Mouse (Mus musculus): ENCODE measurements around the gene Adamts14. TPM values are rescaled to one million over a fixed set of nuclear protein-coding genes. Genes with fewer than 3 reads are reported as not detected.
A peak's percentile ranks its signal among the peaks of the same experiment; 100 is the strongest.

The Adamts14 gene
- polyA plus RNA-seq, 1 experiment from 2014 or later, result 0.74 TPM

- 84% methylated on average over 9 of the region's 9 CpGs for WGBS
- Histone ChIP-seq H3K27me3 (ENCODE audit: insufficient read depth, poor library complexity, severe bottlenecking) (peaks cover 15% of the 10 kb centered on the region), H3K9me3 (no peaks in the 10 kb centered on the region)
These were observed 78.6 kb downstream of the Adamts14 start for GRCm38 (mm10) chr10:61194611-61195010.

GRCm38 (mm10) chr10:61188010-61188409, 85.2 kb downstream of the Adamts14 start:
- H3K4me3 ChIP-seq, result no peak overlapping the region
- H3K36me3 ChIP-seq, result no peaks in the 10 kb centered on the region
- DNase-seq (ENCODE audit: low spot score), result no peak
- H3K4me1 ChIP-seq, result peaks cover 10% of the 10 kb centered on the region; the same call in 1 of the 2 replicates
- H3K27me3 ChIP-seq (ENCODE audit: insufficient read depth, poor library complexity, severe bottlenecking), result peaks cover 46% of the 10 kb centered on the region
- no peak overlapping the region for H3K27ac ChIP-seq
- H3K9me3 ChIP-seq, result no peaks in the 10 kb centered on the region
- 67% methylated on average over 3 of the region's 3 CpGs for WGBS

More at GRCm38 (mm10) chr10:61194611-61195010, 78.6 kb downstream of the Adamts14 start:
- no peak for DNase-seq (ENCODE audit: low spot score)
- H3K4me1 ChIP-seq, result 0 out of 2 replicates have a peak, but pooled peaks cover under 1% of the 10 kb centered on the region
- H3K27ac ChIP-seq, result no peak overlapping the region
- no peaks in the 10 kb centered on the region for H3K36me3 ChIP-seq
- no peak overlapping the region for H3K4me3 ChIP-seq

- no peaks in the 10 kb centered on the region for H3K36me3 ChIP-seq
- H3K27ac ChIP-seq, result no peak overlapping the region
- peaks cover 10% of the 10 kb centered on the region; the same call in 1 of the 2 replicates for H3K4me1 ChIP-seq
- H3K9me3 ChIP-seq, result no peaks in the 10 kb centered on the region
- peaks cover 55% of the 10 kb centered on the region for H3K27me3 ChIP-seq (ENCODE audit: insufficient read depth, poor library complexity, severe bottlenecking)
- DNase-seq (ENCODE audit: low spot score), result no peak
- WGBS, result 75% methylated on average over 3 of the region's 3 CpGs
- no peak overlapping the region for H3K4me3 ChIP-seq
These were observed 86.2 kb downstream of the Adamts14 start for GRCm38 (mm10) chr10:61187001-61187400.

GRCm38 (mm10) chr10:61179927-61180326, 93.3 kb downstream of the Adamts14 start:
- H3K36me3 ChIP-seq, result no peaks in the 10 kb centered on the region
- peaks cover 10% of the 10 kb centered on the region for H3K4me1 ChIP-seq
- 68% methylated on average over 6 of the region's 6 CpGs for WGBS
- DNase-seq (ENCODE audit: low spot score), result no peak
- no peaks in the 10 kb centered on the region for H3K9me3 ChIP-seq
- H3K4me3 ChIP-seq, result no peak overlapping the region
- H3K27ac ChIP-seq, result no peak overlapping the region
- peaks cover 82% of the 10 kb centered on the region for H3K27me3 ChIP-seq (ENCODE audit: insufficient read depth, poor library complexity, severe bottlenecking)

GRCm38 (mm10) chr10:61178687-61179086, 94.6 kb downstream of the Adamts14 start:
- no peaks in the 10 kb centered on the region for H3K36me3 ChIP-seq
- no peak for DNase-seq (ENCODE audit: low spot score)
- WGBS, result 82% methylated on average over 8 of the region's 8 CpGs
- H3K4me3 ChIP-seq, result no peak overlapping the region
- H3K9me3 ChIP-seq, result no peaks in the 10 kb centered on the region
- peaks cover 10% of the 10 kb centered on the region for H3K4me1 ChIP-seq
- no peak overlapping the region for H3K27ac ChIP-seq
- H3K27me3 ChIP-seq (ENCODE audit: insufficient read depth, poor library complexity, severe bottlenecking), result peaks cover 82% of the 10 kb centered on the region

GRCm38 (mm10) chr10:61177751-61178150, 95.5 kb downstream of the Adamts14 start:
- Histone ChIP-seq H3K27ac (no peak overlapping the region), H3K4me3 (no peak overlapping the region), H3K9me3 (no peaks in the 10 kb centered on the region), H3K36me3 (no peaks in the 10 kb centered on the region), H3K4me1 (peaks cover 10% of the 10 kb centered on the region), H3K27me3 (ENCODE audit: insufficient read depth, poor library complexity, severe bottlenecking) (peaks cover 77% of the 10 kb centered on the region)
- WGBS, result 78% methylated on average over 4 of the region's 4 CpGs
- DNase-seq (ENCODE audit: low spot score), result no peak

- DNase-seq (ENCODE audit: low spot score), result no peak
- Histone ChIP-seq H3K36me3 (no peaks in the 10 kb centered on the region), H3K4me1 (peaks cover 10% of the 10 kb centered on the region), H3K27me3 (ENCODE audit: insufficient read depth, poor library complexity, severe bottlenecking) (peaks cover 71% of the 10 kb centered on the region), H3K9me3 (no peaks in the 10 kb centered on the region), H3K27ac (no peak overlapping the region), H3K4me3 (peak overlapping the region; percentile 43)
- WGBS, result 47% methylated on average over 7 of the region's 7 CpGs
These were observed 96.9 kb downstream of the Adamts14 start for GRCm38 (mm10) chr10:61176221-61176790.

- no peak overlapping the region for H3K27ac ChIP-seq
- WGBS, result 13% methylated on average over 24 of the region's 24 CpGs
- DNase-seq (ENCODE audit: low spot score), result no peak
- no peaks in the 10 kb centered on the region for H3K9me3 ChIP-seq
- peaks cover 66% of the 10 kb centered on the region for H3K27me3 ChIP-seq (ENCODE audit: insufficient read depth, poor library complexity, severe bottlenecking)
- peaks cover 10% of the 10 kb centered on the region for H3K4me1 ChIP-seq
- H3K36me3 ChIP-seq, result no peaks in the 10 kb centered on the region
- H3K4me3 ChIP-seq, result peak overlapping the region; percentile 43
These were observed 97.6 kb downstream of the Adamts14 start for GRCm38 (mm10) chr10:61175442-61176204.

- no peak for DNase-seq (ENCODE audit: low spot score)
- Histone ChIP-seq H3K36me3 (no peaks in the 10 kb centered on the region), H3K27ac (no peak overlapping the region), H3K9me3 (no peaks in the 10 kb centered on the region), H3K4me1 (peaks cover 10% of the 10 kb centered on the region), H3K4me3 (no peak overlapping the region), H3K27me3 (ENCODE audit: insufficient read depth, poor library complexity, severe bottlenecking) (peaks cover 62% of the 10 kb centered on the region)
- 41% methylated on average over 13 of the region's 13 CpGs for WGBS
These were observed 98.4 kb downstream of the Adamts14 start for GRCm38 (mm10) chr10:61174711-61175441.

GRCm38 (mm10) chr10:61172496-61172895, 100.7 kb downstream of the Adamts14 start:
- Histone ChIP-seq H3K36me3 (no peaks in the 10 kb centered on the region), H3K9me3 (no peaks in the 10 kb centered on the region), H3K4me1 (peaks cover 10% of the 10 kb centered on the region), H3K27me3 (ENCODE audit: insufficient read depth, poor library complexity, severe bottlenecking) (peaks cover 44% of the 10 kb centered on the region), H3K4me3 (no peak overlapping the region), H3K27ac (no peak overlapping the region)
- DNase-seq (ENCODE audit: low spot score), result no peak
- WGBS, result 70% methylated on average over 4 of the region's 4 CpGs

- H3K36me3 ChIP-seq, result no peaks in the 10 kb centered on the region
- H3K27me3 ChIP-seq (ENCODE audit: insufficient read depth, poor library complexity, severe bottlenecking), result peaks cover 38% of the 10 kb centered on the region
- no peak within 1 kb of the TSS for H3K27ac ChIP-seq
- DNase-seq (ENCODE audit: low spot score), result no peak
- peaks cover 10% of the 10 kb centered on the region for H3K4me1 ChIP-seq
- 37% methylated on average over 3 of the region's 3 CpGs for WGBS
- no peaks in the 10 kb centered on the region for H3K9me3 ChIP-seq
- H3K4me3 ChIP-seq, result no peak within 1 kb of the TSS
These were observed 101.6 kb downstream of the Adamts14 start, which contains the start of gene Tbata for GRCm38 (mm10) chr10:61171654-61172053. Gene Tbata (plus strand): TSS chr10:61171954.

GRCm38 (mm10) chr10:61168393-61168792, 104.8 kb downstream of the Adamts14 start:
- Histone ChIP-seq H3K27ac (no peak overlapping the region), H3K4me1 (no peaks in the 10 kb centered on the region), H3K36me3 (no peaks in the 10 kb centered on the region), H3K4me3 (no peak overlapping the region), H3K9me3 (no peaks in the 10 kb centered on the region), H3K27me3 (ENCODE audit: insufficient read depth, poor library complexity, severe bottlenecking) (peaks cover 5% of the 10 kb centered on the region; the same call in 1 of the 2 replicates)
- no peak for DNase-seq (ENCODE audit: low spot score)
- 74% methylated on average over 2 of the region's 2 CpGs for WGBS
